Mouse (Mus musculus): Measurements from ENCODE around the gene Ms4a4c.
"Not testable (repeated sequence)": the region's sequence is repeated elsewhere in the genome, so short reads cannot be mapped to it uniquely, and the experiment has no call there.

DNA sequence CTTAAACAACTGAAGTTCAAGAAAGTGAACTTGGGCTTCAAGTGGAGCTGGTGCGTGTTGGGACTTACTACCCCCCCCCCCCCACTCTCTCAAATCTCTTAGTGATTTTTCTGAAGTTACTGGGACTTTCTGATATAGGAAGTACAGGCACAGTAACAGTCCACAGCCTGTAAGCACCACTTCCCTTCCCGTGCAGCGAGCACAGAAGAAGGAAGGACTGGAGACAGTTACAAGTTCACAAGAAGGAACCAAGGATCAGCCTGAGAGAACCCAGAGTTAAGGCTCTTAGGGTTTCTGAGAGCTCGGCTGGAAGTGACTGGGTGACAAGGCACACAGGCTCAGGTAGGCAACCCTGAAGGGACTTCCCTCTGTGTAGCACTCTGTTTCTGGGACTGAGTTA is 64.6 kb downstream of the Ms4a4c start, which contains the start of gene Ms4a6c:
- TF ChIP-seq EP300, CTCF (IDR thresholded peaks at IDR 0.05): not testable (repeated sequence)
